Mouse (Mus musculus) inflammation-experienced regulatory T-cells, adult 6 months (primary cell): ENCODE data around the gene Junb. TPM values are rescaled to one million over a fixed set of nuclear protein-coding genes. Genes with fewer than 3 reads are reported as not detected.

Experiments used
- ATAC-seq: one replicate; pipeline ENCODE4 v1.8.0; 2017
- polyA plus RNA-seq, 3 experiments: library from polyadenylated mRNA; unstranded; fragments of 100-300 nt; shearing (Covaris generic); gene quantifications; one replicate each; pipeline ENCODE4 v1.2.1; 2017

The Junb gene
- polyA plus RNA-seq, 3 experiments from 2014 or later = 28.1 to 33.6 (median 33.1) TPM

- no peak for ATAC-seq
Measured at GRCm38 (mm10) chr8:84987388-84987787, 8.9 kb upstream of the Junb start.

- no peak for ATAC-seq
Measured at GRCm38 (mm10) chr8:84986379-84986945, 7.9 kb upstream of the Junb start.

GRCm38 (mm10) chr8:84985684-84986378 is 7.3 kb upstream of the Junb start:
- ATAC-seq = peak; percentile 73

GRCm38 (mm10) chr8:84985049-84985683 is 6.6 kb upstream of the Junb start:
- no peak for ATAC-seq

- ATAC-seq = no peak
Measured at GRCm38 (mm10) chr8:84984294-84985048, 6.0 kb upstream of the Junb start.

GRCm38 (mm10) chr8:84982499-84983011 is 4.0 kb upstream of the Junb start:
- no peak for ATAC-seq

GRCm38 (mm10) chr8:84981644-84982498 is 3.4 kb upstream of the Junb start:
- ATAC-seq = no peak

GRCm38 (mm10) chr8:84980622-84981358 is 2.3 kb upstream of the Junb start:
- ATAC-seq = no peak

GRCm38 (mm10) chr8:84979599-84980421 is 1.3 kb upstream of the Junb start:
- peak; percentile 25 for ATAC-seq

- ATAC-seq = peak; percentile 3
Measured at GRCm38 (mm10) chr8:84977435-84978247, 877 bp downstream of the Junb start.

GRCm38 (mm10) chr8:84976763-84977434 is 1.6 kb downstream of the Junb start:
- ATAC-seq = no peak

GRCm38 (mm10) chr8:84976031-84976762 is 2.3 kb downstream of the Junb start:
- peak; percentile 51 for ATAC-seq

- ATAC-seq = no peak
Measured at GRCm38 (mm10) chr8:84975434-84975833, 3.1 kb downstream of the Junb start.

GRCm38 (mm10) chr8:84974543-84975142 is 3.9 kb downstream of the Junb start:
- ATAC-seq = no peak

- no peak for ATAC-seq
Measured at GRCm38 (mm10) chr8:84973803-84974542, 4.5 kb downstream of the Junb start.

- no peak for ATAC-seq
Measured at GRCm38 (mm10) chr8:84973079-84973478, 5.4 kb downstream of the Junb start.

GRCm38 (mm10) chr8:84970913-84971312 is 7.6 kb downstream of the Junb start:
- no peak for ATAC-seq
